Mouse (Mus musculus) C2C12 (cell line): ENCODE data around the gene Pold2. TPM values are rescaled to one million over a fixed set of nuclear protein-coding genes. Genes with fewer than 3 reads are reported as not detected.

Experiments
- H3K27me3 ChIP-seq: one replicate; pipeline ENCODE4 v1.6.1; 2011; ENCODE audit not compliant: control insufficient read depth, insufficient read depth, insufficient read length
- H3K36me3 ChIP-seq: one replicate; pipeline ENCODE4 v1.6.1; 2011; ENCODE audit not compliant: control insufficient read depth, insufficient read depth
- H3K4me3 ChIP-seq: one replicate; pipeline ENCODE4 v1.5.1; 2011; ENCODE audit warnings: mild to moderate bottlenecking, control low read depth; ENCODE audit not compliant: poor library complexity, insufficient read depth, severe bottlenecking
- H3K79me2 ChIP-seq: one replicate; pipeline ENCODE4 v1.6.1; 2011; ENCODE audit not compliant: control insufficient read depth, insufficient read depth
- H3K79me3 ChIP-seq: one replicate; pipeline ENCODE4 v1.6.1; 2011; ENCODE audit warnings: low read depth, control low read depth
- H3ac ChIP-seq: one replicate; pipeline ENCODE3; 2011; ENCODE audit warnings: low read depth; ENCODE audit not compliant: control insufficient read depth, insufficient read length
- CEBPB ChIP-seq: IDR thresholded peaks from one replicate; pipeline ENCODE4 v1.6.1; 2011; ENCODE audit warnings: low read depth, mild to moderate bottlenecking, control low read depth, moderate library complexity
- CTCF ChIP-seq: IDR thresholded peaks from one replicate; pipeline ENCODE4 v1.5.1; 2011; ENCODE audit not compliant: control insufficient read depth, insufficient read depth, insufficient read length
- FOSL1 ChIP-seq: IDR thresholded peaks from one replicate; pipeline ENCODE4 v1.8.0; 2011; ENCODE audit warnings: mild to moderate bottlenecking, low read length; ENCODE audit not compliant: poor library complexity, insufficient read depth, severe bottlenecking
- MAX ChIP-seq: IDR thresholded peaks from one replicate; pipeline ENCODE4 v1.6.1; 2011; ENCODE audit warnings: mild to moderate bottlenecking, control low read depth
- MYOD1 ChIP-seq: IDR thresholded peaks from one replicate; pipeline ENCODE4 v1.6.1; 2011; ENCODE audit warnings: low read depth; ENCODE audit not compliant: control insufficient read depth, insufficient read length
- MYOG ChIP-seq: IDR thresholded peaks from one replicate; pipeline ENCODE4 v1.6.1; 2011; ENCODE audit not compliant: control insufficient read depth, insufficient read length; ENCODE audit errors: extremely low read depth
- USF1 ChIP-seq: IDR thresholded peaks from one replicate; pipeline ENCODE4 v1.6.1; 2011; ENCODE audit warnings: low read depth, mild to moderate bottlenecking, control low read depth, moderate library complexity
- polyA plus RNA-seq: library from polyadenylated mRNA; unstranded; fragments of >200 nt; fragmentation: generic; extraction: Trizol; gene quantifications from one replicate; pipeline ENCODE4 v1.2.1, GENCODE M21; 2012; ENCODE audit warnings: missing spikeins

Pold2 gene
- polyA plus RNA-seq, 1 experiment = 154 TPM

- Histone ChIP-seq H3K36me3 (no peaks in the 10 kb centered on the region), H3ac (no peak overlapping the region), H3K27me3 (no peaks in the 10 kb centered on the region), H3K79me3 (no peaks in the 10 kb centered on the region), H3K4me3 (no peak overlapping the region), H3K79me2 (no peaks in the 10 kb centered on the region)
- TF ChIP-seq MAX (no peak), FOSL1 (no peak), MYOG (no peak), CTCF (no peak), CEBPB (no peak), MYOD1 (no peak), USF1 (no peak)
These were observed 23.9 kb upstream of the Pold2 start for GRCm38 (mm10) chr11:5901950-5902349.

DNA sequence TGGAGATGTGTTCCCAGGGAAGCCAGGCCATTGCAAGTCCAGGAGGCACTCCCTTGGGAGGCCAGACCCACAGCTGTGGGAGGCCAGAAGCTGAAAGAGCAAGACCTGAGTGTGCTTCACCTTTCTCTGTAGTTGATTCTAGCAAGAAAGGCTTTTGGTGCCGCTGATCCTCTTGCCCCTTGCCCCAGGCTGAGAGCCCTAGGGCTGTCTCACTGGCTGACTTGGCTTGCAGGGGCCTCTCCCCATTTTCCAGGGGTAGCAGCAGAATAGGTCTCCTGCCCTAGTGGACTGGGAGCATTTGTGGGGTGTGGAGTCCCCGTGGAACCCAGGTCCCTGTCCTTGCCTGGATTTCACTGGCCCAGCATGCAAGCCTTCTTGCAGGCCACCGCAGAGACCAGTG is 23.2 kb upstream of the Pold2 start:
- no peaks in the 10 kb centered on the region for H3K27me3 ChIP-seq
- H3K4me3 ChIP-seq = no peak overlapping the region
- H3K36me3 ChIP-seq = no peaks in the 10 kb centered on the region
- no peak overlapping the region for H3ac ChIP-seq
- no peaks in the 10 kb centered on the region for H3K79me3 ChIP-seq
- TF ChIP-seq USF1 (no peak), CEBPB (no peak)
- no peaks in the 10 kb centered on the region for H3K79me2 ChIP-seq

GRCm38 (mm10) chr11:5899286-5899685 is 21.2 kb upstream of the Pold2 start:
- no peak overlapping the region for H3K4me3 ChIP-seq
- TF ChIP-seq CEBPB = no peak
- TF ChIP-seq CTCF = no peak
- no peaks in the 10 kb centered on the region for H3K79me3 ChIP-seq
- H3K27me3 ChIP-seq = no peaks in the 10 kb centered on the region
- no peaks in the 10 kb centered on the region for H3K36me3 ChIP-seq
- no peak overlapping the region for H3ac ChIP-seq
- no peaks in the 10 kb centered on the region for H3K79me2 ChIP-seq

- TF ChIP-seq MYOG (no peak), CTCF (no peak), MYOD1 (no peak), MAX (no peak), CEBPB (no peak), FOSL1 (no peak), USF1 (no peak)
- no peak within 1 kb of the TSS for H3ac ChIP-seq
- no peaks in the 10 kb centered on the region for H3K27me3 ChIP-seq
- no peaks in the 10 kb centered on the region for H3K36me3 ChIP-seq
- H3K79me3 ChIP-seq = no peaks in the 10 kb centered on the region
- no peaks in the 10 kb centered on the region for H3K79me2 ChIP-seq
- no peak within 1 kb of the TSS for H3K4me3 ChIP-seq
These were observed 20.4 kb upstream of the Pold2 start, which contains the start of gene Myl7 for GRCm38 (mm10) chr11:5898531-5898930. Myl7 (minus strand) TSS chr11:5898782.

GRCm38 (mm10) chr11:5897839-5898238 is 19.7 kb upstream of the Pold2 start:
- Histone ChIP-seq H3K36me3 (no peaks in the 10 kb centered on the region), H3K79me2 (no peaks in the 10 kb centered on the region), H3ac (no peak overlapping the region), H3K27me3 (no peaks in the 10 kb centered on the region), H3K79me3 (no peaks in the 10 kb centered on the region), H3K4me3 (no peak overlapping the region)
- no peak for TF ChIP-seq CTCF
- TF ChIP-seq MAX = no peak

DNA sequence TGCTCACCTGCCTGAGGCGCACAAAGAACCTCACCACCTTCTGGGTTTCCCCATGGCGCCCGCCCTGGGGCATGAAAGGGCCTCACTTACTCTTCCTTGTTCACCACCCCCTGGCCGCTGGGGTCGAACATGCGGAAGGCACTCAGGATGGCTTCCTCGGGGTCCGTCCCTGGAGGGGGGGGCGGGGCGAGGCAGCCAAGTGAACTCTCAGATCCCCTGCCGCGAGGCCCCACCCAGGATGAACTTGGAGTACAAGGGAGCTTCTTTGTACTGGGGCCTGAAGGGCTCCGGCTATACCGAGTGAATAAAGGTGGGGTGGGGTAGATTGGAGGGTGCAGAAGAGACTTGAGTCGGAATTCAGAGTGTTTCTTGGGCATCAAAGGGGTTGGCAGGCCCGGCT is 19.1 kb upstream of the Pold2 start:
- Histone ChIP-seq H3ac (no peak overlapping the region), H3K4me3 (no peak overlapping the region), H3K79me2 (no peaks in the 10 kb centered on the region), H3K79me3 (no peaks in the 10 kb centered on the region), H3K36me3 (no peaks in the 10 kb centered on the region), H3K27me3 (no peaks in the 10 kb centered on the region)
- no peak for TF ChIP-seq MYOD1
- TF ChIP-seq CEBPB = no peak
- no peak for TF ChIP-seq FOSL1
- TF ChIP-seq USF1 = no peak
- TF ChIP-seq MYOG = no peak
- no peak for TF ChIP-seq MAX
- no peak for TF ChIP-seq CTCF
